Mouse (Mus musculus) C2C12 (cell line): ENCODE measurements at regions not wholly inside any gene's neighbourhood (a gene's known extent, or its start where the extent isn't known, plus 50 kb on each side); places are given as distances from the start of the nearest gene placed in this dataset.

Source experiments
- H3K27me3 ChIP-seq: one replicate; pipeline ENCODE4 v1.6.1; 2011; ENCODE audit not compliant: control insufficient read depth, insufficient read depth, insufficient read length
- H3K36me3 ChIP-seq: one replicate; pipeline ENCODE4 v1.6.1; 2011; ENCODE audit not compliant: control insufficient read depth, insufficient read depth
- H3K4me3 ChIP-seq: one replicate; pipeline ENCODE4 v1.5.1; 2011; ENCODE audit warnings: mild to moderate bottlenecking, control low read depth; ENCODE audit not compliant: poor library complexity, insufficient read depth, severe bottlenecking
- H3K79me2 ChIP-seq: one replicate; pipeline ENCODE4 v1.6.1; 2011; ENCODE audit not compliant: control insufficient read depth, insufficient read depth
- H3K79me3 ChIP-seq: one replicate; pipeline ENCODE4 v1.6.1; 2011; ENCODE audit warnings: low read depth, control low read depth
- H3ac ChIP-seq: one replicate; pipeline ENCODE3; 2011; ENCODE audit warnings: low read depth; ENCODE audit not compliant: control insufficient read depth, insufficient read length
- CEBPB ChIP-seq: IDR thresholded peaks from one replicate; pipeline ENCODE4 v1.6.1; 2011; ENCODE audit warnings: low read depth, mild to moderate bottlenecking, control low read depth, moderate library complexity
- CTCF ChIP-seq: IDR thresholded peaks from one replicate; pipeline ENCODE4 v1.5.1; 2011; ENCODE audit not compliant: control insufficient read depth, insufficient read depth, insufficient read length
- FOSL1 ChIP-seq: IDR thresholded peaks from one replicate; pipeline ENCODE4 v1.8.0; 2011; ENCODE audit warnings: mild to moderate bottlenecking, low read length; ENCODE audit not compliant: poor library complexity, insufficient read depth, severe bottlenecking
- MAX ChIP-seq: IDR thresholded peaks from one replicate; pipeline ENCODE4 v1.6.1; 2011; ENCODE audit warnings: mild to moderate bottlenecking, control low read depth
- MYOD1 ChIP-seq: IDR thresholded peaks from one replicate; pipeline ENCODE4 v1.6.1; 2011; ENCODE audit warnings: low read depth; ENCODE audit not compliant: control insufficient read depth, insufficient read length
- MYOG ChIP-seq: IDR thresholded peaks from one replicate; pipeline ENCODE4 v1.6.1; 2011; ENCODE audit not compliant: control insufficient read depth, insufficient read length; ENCODE audit errors: extremely low read depth
- USF1 ChIP-seq: IDR thresholded peaks from one replicate; pipeline ENCODE4 v1.6.1; 2011; ENCODE audit warnings: low read depth, mild to moderate bottlenecking, control low read depth, moderate library complexity

DNA sequence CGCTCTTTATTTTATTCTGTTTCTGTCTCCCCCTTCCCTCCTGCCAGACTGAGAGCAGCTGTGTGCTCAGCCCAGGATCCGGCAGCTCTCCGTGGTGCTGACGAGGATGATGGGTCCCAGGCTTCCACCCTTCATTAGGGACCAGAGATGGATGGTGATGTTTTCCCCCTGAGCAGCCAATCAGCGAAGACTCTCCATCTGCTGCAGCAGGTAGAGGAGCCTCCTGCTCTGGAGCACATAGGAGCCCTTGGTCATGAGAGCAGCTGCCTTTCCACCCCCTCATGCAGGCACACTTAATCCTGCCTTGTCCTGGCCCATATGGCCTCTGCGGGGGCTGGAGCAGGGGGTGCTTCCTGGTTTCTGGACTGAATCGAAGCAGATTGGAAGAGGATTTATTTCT lies 159.1 kb upstream of the Nlrp1b start:
- no peaks in the 10 kb centered on the region for H3K36me3 ChIP-seq
- H3K27me3 ChIP-seq: no peaks in the 10 kb centered on the region
- no peak overlapping the region for H3K4me3 ChIP-seq
- no peaks in the 10 kb centered on the region for H3K79me3 ChIP-seq
- TF ChIP-seq MYOG (no peak), MAX (no peak), CTCF (no peak), USF1 (no peak), MYOD1 (no peak), FOSL1 (no peak), CEBPB (no peak)
- H3K79me2 ChIP-seq: no peaks in the 10 kb centered on the region
- H3ac ChIP-seq: no peak overlapping the region

DNA sequence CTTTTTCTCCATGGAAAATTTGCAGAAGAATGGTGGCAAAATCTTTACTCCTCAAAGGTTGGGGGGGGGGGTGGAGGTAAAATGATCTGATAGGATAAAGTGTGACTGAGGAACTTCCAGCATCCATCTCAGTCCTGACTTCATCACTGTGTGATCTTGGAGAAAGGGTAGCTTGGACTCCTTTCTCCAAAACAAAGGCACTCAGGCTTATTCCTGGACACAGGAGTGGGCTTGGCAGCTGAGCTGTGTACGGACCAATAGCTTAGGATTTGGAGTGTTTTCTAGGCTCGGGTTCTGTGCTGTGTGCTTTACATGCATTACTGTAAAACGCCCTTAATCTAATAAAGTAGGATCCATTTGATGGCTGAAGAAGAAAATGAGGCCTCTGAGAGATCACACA lies 159.6 kb upstream of the Nlrp1b start:
- Histone ChIP-seq H3K79me3 (no peaks in the 10 kb centered on the region), H3ac (no peak overlapping the region), H3K79me2 (no peaks in the 10 kb centered on the region), H3K27me3 (no peaks in the 10 kb centered on the region), H3K4me3 (no peak overlapping the region), H3K36me3 (no peaks in the 10 kb centered on the region)
- no peak for TF ChIP-seq MYOG
- no peak for TF ChIP-seq CTCF

GRCm38 (mm10) chr11:71390616-71391015 lies 160.1 kb upstream of the Nlrp1b start:
- H3K79me3 ChIP-seq: no peaks in the 10 kb centered on the region
- H3K4me3 ChIP-seq: no peak overlapping the region
- no peaks in the 10 kb centered on the region for H3K27me3 ChIP-seq
- H3K36me3 ChIP-seq: no peaks in the 10 kb centered on the region
- no peak for TF ChIP-seq USF1
- no peak for TF ChIP-seq CEBPB
- no peak for TF ChIP-seq MAX
- TF ChIP-seq MYOG: no peak
- TF ChIP-seq FOSL1: no peak
- TF ChIP-seq CTCF: no peak
- TF ChIP-seq MYOD1: no peak
- no peaks in the 10 kb centered on the region for H3K79me2 ChIP-seq
- no peak overlapping the region for H3ac ChIP-seq

DNA sequence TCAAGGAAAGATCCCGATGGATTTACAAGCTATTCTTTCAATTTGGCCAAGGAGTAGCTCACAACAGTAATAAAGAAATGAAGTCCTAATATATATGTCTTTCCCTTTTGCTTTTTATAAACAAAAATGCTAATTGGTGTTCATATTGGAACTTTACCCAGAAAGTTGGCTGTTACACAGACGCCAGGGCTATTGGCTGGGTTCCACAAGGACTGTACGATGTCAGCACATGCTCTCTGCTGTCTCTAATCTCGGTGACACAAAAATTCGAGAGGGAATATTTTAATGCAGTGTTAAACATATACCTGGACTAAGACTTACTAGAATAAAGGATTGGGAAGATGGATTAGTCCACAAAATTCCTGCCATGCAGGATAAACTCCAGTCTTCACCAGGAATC lies 162.9 kb upstream of the Nlrp1b start:
- no peak for TF ChIP-seq MAX
- TF ChIP-seq MYOG: no peak
- TF ChIP-seq CTCF: no peak
- TF ChIP-seq FOSL1: no peak
- no peaks in the 10 kb centered on the region for H3K79me2 ChIP-seq
- no peak overlapping the region for H3K4me3 ChIP-seq
- no peaks in the 10 kb centered on the region for H3K79me3 ChIP-seq
- H3K36me3 ChIP-seq: no peaks in the 10 kb centered on the region
- H3ac ChIP-seq: no peak overlapping the region
- no peaks in the 10 kb centered on the region for H3K27me3 ChIP-seq

- no peaks in the 10 kb centered on the region for H3K79me3 ChIP-seq
- no peaks in the 10 kb centered on the region for H3K36me3 ChIP-seq
- no peak overlapping the region for H3K4me3 ChIP-seq
- no peak overlapping the region for H3ac ChIP-seq
- H3K27me3 ChIP-seq: no peaks in the 10 kb centered on the region
- TF ChIP-seq FOSL1 (no peak), USF1 (no peak), MAX (no peak), CTCF (no peak), CEBPB (no peak), MYOD1 (no peak), MYOG (no peak)
- no peaks in the 10 kb centered on the region for H3K79me2 ChIP-seq
Observed at GRCm38 (mm10) chr11:71395023-71395422, 164.5 kb upstream of the Nlrp1b start.

DNA sequence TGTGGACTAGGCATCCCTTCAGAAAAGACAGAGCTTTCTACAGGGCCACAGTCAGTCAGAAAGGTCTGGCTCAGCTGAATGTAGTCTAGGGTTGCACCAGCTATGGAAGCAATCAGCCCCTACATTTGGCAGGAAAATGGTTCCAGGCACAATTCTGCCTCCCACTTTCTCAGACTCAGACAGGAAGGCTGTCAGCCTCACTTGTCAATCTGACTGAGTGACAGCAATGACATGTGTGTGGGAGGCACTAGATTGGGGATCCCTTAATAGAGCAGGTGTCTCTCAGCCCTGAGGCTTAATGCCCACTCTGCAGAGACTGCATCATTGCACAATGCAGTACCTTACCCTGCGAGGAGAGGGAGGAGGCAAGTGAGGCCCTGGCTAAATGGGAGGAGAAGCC lies 165.1 kb upstream of the Nlrp1b start:
- Histone ChIP-seq H3K27me3 (no peaks in the 10 kb centered on the region), H3ac (no peak overlapping the region), H3K79me3 (no peaks in the 10 kb centered on the region), H3K36me3 (no peaks in the 10 kb centered on the region), H3K79me2 (no peaks in the 10 kb centered on the region), H3K4me3 (no peak overlapping the region)
- TF ChIP-seq MAX (no peak), CEBPB (no peak), MYOG (no peak), FOSL1 (no peak), USF1 (no peak), MYOD1 (no peak), CTCF (no peak)
